Mouse (Mus musculus) neural tube, embryonic 12.5 days (tissue): ENCODE results near the gene Tstd3. TPM values are rescaled to one million over a fixed set of nuclear protein-coding genes. Genes with fewer than 3 reads are reported as not detected.

Source experiments
- ATAC-seq: fragments of 200-750 bp; cut with Nextera tagmentation; 2 replicates; pipeline ENCODE4 v1.8.0; 2017; ENCODE audit warnings: low read depth, mild to moderate bottlenecking, moderate TSS enrichment, moderate library complexity; ENCODE audit not compliant: low FRiP score
- H3K27ac ChIP-seq: fragments of 300-500 bp; sonication (generic); 2 replicates; pipeline ENCODE4 v1.5.1; 2016
- H3K27me3 ChIP-seq: fragments of 300-500 bp; sonication (generic); replicated peaks from 2 replicates; pipeline ENCODE4 v1.6.1; 2016; ENCODE audit warnings: mild to moderate bottlenecking
- H3K36me3 ChIP-seq: fragments of 300-500 bp; sonication (generic); 2 replicates; pipeline ENCODE4 v1.6.1; 2016; ENCODE audit warnings: mild to moderate bottlenecking
- H3K4me1 ChIP-seq: fragments of 300-500 bp; sonication (generic); 2 replicates; pipeline ENCODE4 v1.6.1; 2016
- H3K4me2 ChIP-seq: fragments of 300-500 bp; sonication (generic); replicated peaks from 2 replicates; pipeline ENCODE4 v1.6.1; 2016; ENCODE audit warnings: mild to moderate bottlenecking
- H3K4me3 ChIP-seq: fragments of 300-500 bp; sonication (generic); 2 replicates; pipeline ENCODE4 v1.5.1; 2016
- H3K9ac ChIP-seq: fragments of 300-500 bp; sonication (generic); 2 replicates; pipeline ENCODE4 v1.6.1; 2016; ENCODE audit warnings: mild to moderate bottlenecking
- H3K9me3 ChIP-seq: fragments of 300-500 bp; sonication (generic); 2 replicates; pipeline ENCODE4 v1.6.1; 2016; ENCODE audit warnings: mild to moderate bottlenecking
- WGBS: fragments of 180-500 bp; shearing (Covaris S2); methylation state at CpG from one replicate; pipeline ENCODE4 v1.1.7; 2016; 5-methylcytosine and 5-hydroxymethylcytosine counted together
- polyA plus RNA-seq: library from polyadenylated mRNA; unstranded; fragments of >200 nt; fragmentation: Nextera tagmentation; extraction: Ambion mirVana; gene quantifications from 2 replicates; pipeline ENCODE4 v1.2.1, GENCODE M21; 2016

Gene Tstd3
- polyA plus RNA-seq, 1 experiment from 2014 or later: 26.0 TPM

DNA sequence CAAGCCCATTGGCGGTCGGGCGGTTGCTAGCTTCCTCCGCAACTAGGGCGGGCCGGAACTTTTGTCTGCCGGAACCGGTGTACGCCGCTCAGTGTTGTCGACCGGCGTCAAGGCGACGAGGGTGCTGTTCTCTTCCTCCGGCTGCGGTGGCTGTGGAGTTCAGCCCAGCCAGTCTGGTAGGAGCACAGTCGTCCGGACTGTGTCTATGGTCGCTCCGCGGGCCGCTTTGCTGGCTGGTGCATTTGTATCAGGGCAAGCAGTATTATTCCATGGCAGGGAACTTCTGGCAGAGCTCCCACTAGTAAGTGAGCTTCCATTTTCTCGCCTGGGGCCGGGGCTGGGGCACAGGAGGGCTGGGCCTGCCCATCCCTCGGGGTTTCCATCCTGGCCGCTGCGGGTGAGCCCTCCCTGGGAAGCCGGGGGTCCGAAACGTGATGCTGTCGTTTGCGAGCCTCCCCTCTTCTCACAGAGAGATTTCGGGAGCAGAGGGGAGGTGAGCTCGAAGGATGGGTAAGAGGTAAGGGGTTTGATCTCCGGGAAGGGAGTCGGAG is 39.3 kb downstream of the Tstd3 start, which contains the start of gene Ccnc:
Ccnc (plus strand) TSS at position 87 of the 551 bp plus-strand sequence.
- WGBS: under 1% methylated on average over 37 of the region's 37 CpGs
- Histone ChIP-seq H3K27ac (peak within 1 kb of the TSS; percentile 39), H3K4me2 (peak within 1 kb of the TSS; percentile 66), H3K4me1 (peaks cover 3% of the 10 kb centered on the region), H3K9me3 (no peaks in the 10 kb centered on the region), H3K4me3 (peak within 1 kb of the TSS; percentile 75), H3K9ac (peak within 1 kb of the TSS; percentile 83), H3K36me3 (peaks cover under 1% of the 10 kb centered on the region; the same call in 1 of the 2 replicates), H3K27me3 (no peaks in the 10 kb centered on the region)
- ATAC-seq: peak; percentile 97

DNA sequence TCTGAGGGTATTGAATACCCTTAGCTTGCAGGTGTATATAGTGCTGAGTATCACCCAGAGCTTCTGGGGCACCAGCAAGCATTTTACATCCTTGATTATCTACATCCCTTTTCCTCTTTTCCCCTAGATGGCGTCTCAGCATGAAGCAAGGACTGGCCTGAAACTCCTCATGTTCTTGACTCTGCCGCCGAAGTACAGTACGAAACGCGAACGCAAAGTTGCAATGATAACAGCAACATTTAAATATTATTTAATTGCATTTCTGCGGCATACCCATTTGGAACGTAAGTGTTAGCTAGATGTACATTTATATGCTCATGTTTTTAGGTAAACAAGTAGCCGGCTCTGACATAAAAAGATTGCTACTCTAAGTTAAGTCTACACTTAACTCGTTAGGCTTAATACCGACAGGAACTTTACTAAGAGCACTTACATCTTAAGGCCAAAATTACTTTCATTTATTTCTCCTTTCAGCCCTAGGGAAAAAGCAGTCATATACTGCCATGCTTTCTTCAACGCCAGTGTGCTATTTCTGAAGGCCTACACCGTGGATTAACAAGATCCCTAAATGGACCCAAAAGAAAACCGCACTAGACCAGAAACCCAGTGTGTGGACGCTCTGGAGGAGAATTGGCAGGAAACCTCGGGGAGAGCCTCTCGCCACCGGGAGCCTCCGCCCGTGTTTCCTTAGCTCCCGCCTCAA is 39.9 kb downstream of the Tstd3 start:
- whole genome bisulfite sequencing: 1% methylated on average over 22 of the region's 22 CpGs
- H3K27me3 ChIP-seq: no peaks in the 10 kb centered on the region
- peak overlapping the region; percentile 39; the same call in 1 of the 2 replicates for H3K27ac ChIP-seq
- ATAC-seq: peak; percentile 57
- H3K4me1 ChIP-seq: peaks cover 3% of the 10 kb centered on the region
- H3K9me3 ChIP-seq: no peaks in the 10 kb centered on the region
- H3K9ac ChIP-seq: peak overlapping the region; percentile 83
- peak overlapping the region; percentile 75 for H3K4me3 ChIP-seq
- H3K36me3 ChIP-seq: no peaks in the 10 kb centered on the region
- peak overlapping the region; percentile 66 for H3K4me2 ChIP-seq

GRCm38 (mm10) chr4:21722752-21723334 is 44.2 kb downstream of the Tstd3 start:
- Histone ChIP-seq H3K4me2 (0 out of 2 replicates have a peak overlapping the region, but pooled peaks have one; percentile 1), H3K4me3 (no peak overlapping the region), H3K9me3 (no peaks in the 10 kb centered on the region), H3K36me3 (no peaks in the 10 kb centered on the region), H3K27me3 (no peaks in the 10 kb centered on the region), H3K4me1 (no peaks in the 10 kb centered on the region), H3K27ac (no peak overlapping the region), H3K9ac (no peak overlapping the region)
- 0 out of 2 replicates have a peak, but pooled peaks have one; percentile 11 for ATAC-seq
- WGBS: 48% methylated on average over 7 of the region's 7 CpGs

DNA sequence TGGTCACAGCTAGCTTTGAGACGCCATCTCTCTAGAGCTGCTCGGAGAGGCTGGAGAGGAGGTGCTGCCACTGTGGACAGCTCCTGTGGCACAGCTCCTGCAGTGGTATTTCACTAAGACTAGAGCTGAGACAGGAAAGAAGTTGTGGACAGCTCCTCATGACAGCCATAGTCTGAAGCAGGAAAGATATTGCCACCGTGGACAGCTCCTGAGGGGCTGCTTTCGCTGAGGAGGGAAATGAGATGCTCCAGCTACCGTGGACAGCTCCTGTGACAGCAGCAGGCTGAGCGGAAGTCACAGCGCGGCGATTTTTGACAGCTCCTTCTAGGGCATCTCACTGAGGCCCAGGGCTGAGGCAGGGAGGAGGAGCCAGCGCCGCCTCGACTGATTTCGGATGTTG is 54.9 kb downstream of the Tstd3 start:
- H3K4me2 ChIP-seq: peak overlapping the region; percentile 48
- H3K27ac ChIP-seq: no peak overlapping the region
- H3K9me3 ChIP-seq: no peaks in the 10 kb centered on the region
- peak; percentile 68; the same call in 1 of the 2 replicates for ATAC-seq
- peaks cover 3% of the 10 kb centered on the region; the same call in 1 of the 2 replicates for H3K4me1 ChIP-seq
- H3K36me3 ChIP-seq: no peaks in the 10 kb centered on the region
- no peak overlapping the region for H3K4me3 ChIP-seq
- no peak overlapping the region for H3K9ac ChIP-seq
- peaks cover 5% of the 10 kb centered on the region; the same call in 1 of the 2 replicates for H3K27me3 ChIP-seq
- 6% methylated on average over 13 of the region's 13 CpGs for WGBS

Other genes starting within 250 kb of the Tstd3 start
- gene Prdm13, start 81.2 kb downstream of the Tstd3 start, polyA plus RNA-seq: 12.6 and 13.3 TPM in 2 replicates
- gene Ccnc, start 39.5 kb downstream of the Tstd3 start, polyA plus RNA-seq: 67.9 and 71.8 TPM in 2 replicates
- 8.7 and 10.1 TPM in 2 replicates for gene Usp45, start 56 bp downstream of the Tstd3 start, polyA plus RNA-seq
- 184 and 189 TPM in 2 replicates for gene Pnisr, start 80.4 kb upstream of the Tstd3 start, polyA plus RNA-seq
- 10.4 and 10.9 TPM in 2 replicates for gene Coq3, start 112.5 kb upstream of the Tstd3 start, polyA plus RNA-seq
- 25.0 and 28.1 TPM in 2 replicates for gene Faxc, start 164.1 kb upstream of the Tstd3 start, polyA plus RNA-seq